Mouse (Mus musculus): Measurements from ENCODE around the gene Mapkbp1. TPM values are rescaled to one million over a fixed set of nuclear protein-coding genes. Genes with fewer than 3 reads are reported as not detected.

The Mapkbp1 gene
- total and polyA plus RNA-seq, 2 experiments from 2014 or later: 5.5 to 41.3 TPM

- no peaks in the 10 kb centered on the region for H3K4me1 ChIP-seq (ENCODE audit: insufficient read depth, low read length)
- H3K36me3 ChIP-seq (ENCODE audit: insufficient read depth, low read length): no peaks in the 10 kb centered on the region
- TF ChIP-seq CTCF (IDR thresholded peaks at IDR 0.05; ENCODE audit: low read depth): no peak
- H3K4me2 ChIP-seq (ENCODE audit: low read depth, low read length): no peak overlapping the region
- no peak overlapping the region for H3K9ac ChIP-seq (replicated peaks; ENCODE audit: low read length)
- WGBS: 91% methylated on average over 10 of the region's 10 CpGs
- H3K27me3 ChIP-seq (ENCODE audit: insufficient read depth, low read length): no peaks in the 10 kb centered on the region
- H3K27ac ChIP-seq: no peak overlapping the region
- H3K9me3 ChIP-seq (ENCODE audit: low read length): no peaks in the 10 kb centered on the region
- DNase-seq (ENCODE audit: low spot score): no peak
- no peak overlapping the region for H3K4me3 ChIP-seq (ENCODE audit: low read length)
- ATAC-seq: no peak
Measured at GRCm38 (mm10) chr2:120065243-120065642, 92.7 kb downstream of the Mapkbp1 start.

- no peaks in the 10 kb centered on the region for H3K4me1 ChIP-seq (ENCODE audit: insufficient read depth, low read length)
- no peaks in the 10 kb centered on the region for H3K27me3 ChIP-seq (ENCODE audit: insufficient read depth, low read length)
- H3K36me3 ChIP-seq (ENCODE audit: insufficient read depth, low read length): no peaks in the 10 kb centered on the region
- no peak overlapping the region for H3K9ac ChIP-seq (replicated peaks; ENCODE audit: low read length)
- DNase-seq (ENCODE audit: low spot score): no peak
- no peak for ATAC-seq
- no peak overlapping the region for H3K4me2 ChIP-seq (ENCODE audit: low read depth, low read length)
- 71% methylated on average over 3 of the region's 3 CpGs for WGBS
- no peaks in the 10 kb centered on the region for H3K9me3 ChIP-seq (ENCODE audit: low read length)
- no peak overlapping the region for H3K4me3 ChIP-seq (ENCODE audit: low read length)
- H3K27ac ChIP-seq: no peak overlapping the region
- no peak for TF ChIP-seq CTCF (IDR thresholded peaks at IDR 0.05; ENCODE audit: low read depth)
Measured at GRCm38 (mm10) chr2:120066224-120066623, 93.7 kb downstream of the Mapkbp1 start.

GRCm38 (mm10) chr2:120068555-120069465 is 96.3 kb downstream of the Mapkbp1 start:
- no peaks in the 10 kb centered on the region for H3K27me3 ChIP-seq (ENCODE audit: insufficient read depth, low read length)
- peak; percentile 80 for TF ChIP-seq CTCF (IDR thresholded peaks at IDR 0.05; ENCODE audit: low read depth)
- H3K4me3 ChIP-seq (ENCODE audit: low read length): no peak overlapping the region
- ATAC-seq (peak; percentile 62), DNase-seq (ENCODE audit: low spot score) (peak; percentile 58)
- no peak overlapping the region for H3K27ac ChIP-seq
- WGBS: 44% methylated on average over 16 of the region's 16 CpGs
- H3K4me1 ChIP-seq (ENCODE audit: insufficient read depth, low read length): no peaks in the 10 kb centered on the region
- no peaks in the 10 kb centered on the region for H3K9me3 ChIP-seq (ENCODE audit: low read length)
- no peaks in the 10 kb centered on the region for H3K36me3 ChIP-seq (ENCODE audit: insufficient read depth, low read length)
- H3K4me2 ChIP-seq (ENCODE audit: low read depth, low read length): no peak overlapping the region
- no peak overlapping the region for H3K9ac ChIP-seq (replicated peaks; ENCODE audit: low read length)

- DNase-seq (ENCODE audit: low spot score) (no peak), ATAC-seq (no peak)
- Histone ChIP-seq H3K4me2 (ENCODE audit: low read depth, low read length) (no peak overlapping the region), H3K27ac (no peak overlapping the region), H3K27me3 (ENCODE audit: insufficient read depth, low read length) (no peaks in the 10 kb centered on the region), H3K9me3 (ENCODE audit: low read length) (no peaks in the 10 kb centered on the region), H3K4me3 (ENCODE audit: low read length) (no peak overlapping the region), H3K4me1 (ENCODE audit: insufficient read depth, low read length) (no peaks in the 10 kb centered on the region), H3K36me3 (ENCODE audit: insufficient read depth, low read length) (no peaks in the 10 kb centered on the region), H3K9ac (replicated peaks; ENCODE audit: low read length) (no peak overlapping the region)
- WGBS: 55% methylated on average over 8 of the region's 8 CpGs
- TF ChIP-seq CTCF (IDR thresholded peaks at IDR 0.05; ENCODE audit: low read depth): no peak
Measured at GRCm38 (mm10) chr2:120069466-120069990, 97.0 kb downstream of the Mapkbp1 start.

DNA sequence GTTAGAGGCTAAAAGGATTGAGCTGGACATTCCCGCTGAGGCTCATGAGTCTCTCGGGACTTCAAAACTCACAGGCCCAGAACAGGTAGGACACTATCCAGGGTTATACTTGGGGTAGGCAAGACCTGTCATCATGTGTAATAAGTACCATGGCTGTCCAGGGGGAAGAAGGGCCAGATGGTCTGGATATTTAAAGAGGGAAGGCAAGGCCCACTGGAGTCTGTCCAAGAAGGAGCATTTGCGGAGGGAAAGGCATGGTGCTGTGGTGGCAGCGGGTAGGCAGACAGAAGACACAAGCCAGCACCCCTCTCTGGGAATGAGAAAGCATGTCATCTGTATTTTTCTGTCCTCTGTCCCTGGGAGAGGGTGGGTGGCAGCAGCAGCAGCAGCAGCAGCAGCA is 101.6 kb downstream of the Mapkbp1 start:
- ATAC-seq: no peak
- DNase-seq (ENCODE audit: low spot score): peak; percentile 27
- peaks cover 8% of the 10 kb centered on the region; the same call in 1 of the 2 replicates for H3K27me3 ChIP-seq (ENCODE audit: insufficient read depth, low read length)
- WGBS: 71% methylated on average over 4 of the region's 4 CpGs
- no peak overlapping the region for H3K4me2 ChIP-seq (ENCODE audit: low read depth, low read length)
- H3K36me3 ChIP-seq (ENCODE audit: insufficient read depth, low read length): no peaks in the 10 kb centered on the region
- no peak overlapping the region for H3K9ac ChIP-seq (replicated peaks; ENCODE audit: low read length)
- H3K9me3 ChIP-seq (ENCODE audit: low read length): no peaks in the 10 kb centered on the region
- no peak for TF ChIP-seq CTCF (IDR thresholded peaks at IDR 0.05; ENCODE audit: low read depth)
- H3K4me1 ChIP-seq (ENCODE audit: insufficient read depth, low read length): no peaks in the 10 kb centered on the region
- H3K27ac ChIP-seq: no peak overlapping the region
- H3K4me3 ChIP-seq (ENCODE audit: low read length): no peak overlapping the region

GRCm38 (mm10) chr2:120076076-120076705 is 103.7 kb downstream of the Mapkbp1 start:
- DNase-seq (ENCODE audit: low spot score) (peak; percentile 71), ATAC-seq (peak; percentile 80)
- Histone ChIP-seq H3K4me1 (ENCODE audit: insufficient read depth, low read length) (no peaks in the 10 kb centered on the region), H3K36me3 (ENCODE audit: insufficient read depth, low read length) (no peaks in the 10 kb centered on the region), H3K27ac (no peak overlapping the region), H3K27me3 (ENCODE audit: insufficient read depth, low read length) (peaks cover 8% of the 10 kb centered on the region; the same call in 1 of the 2 replicates), H3K4me3 (ENCODE audit: low read length) (peak overlapping the region; percentile 37), H3K4me2 (ENCODE audit: low read depth, low read length) (peak overlapping the region; percentile 62), H3K9ac (replicated peaks; ENCODE audit: low read length) (0 out of 2 replicates have a peak overlapping the region, but pooled peaks have one; percentile 13), H3K9me3 (ENCODE audit: low read length) (no peaks in the 10 kb centered on the region)
- TF ChIP-seq CTCF (IDR thresholded peaks at IDR 0.05; ENCODE audit: low read depth): peak; percentile 73
- WGBS: under 1% methylated on average over 36 of the region's 36 CpGs

Small RNAs within 50 kb of the gene (microRNA-seq; reads per million reads assigned to microRNA genes)
- 0 to 0.18 reads per million in 2 experiments for gene Mir7665

Other genes starting within 250 kb of the Mapkbp1 start
- 5.8 and 8.5 TPM in 2 replicates for gene Itpka, start 230.4 kb upstream of the Mapkbp1 start, total RNA-seq (2014; rRNA removed)
- 3.3 and 3.5 TPM in 2 replicates for gene Itpka, start 230.4 kb upstream of the Mapkbp1 start, polyA plus RNA-seq (2015; fragmentation: Nextera tagmentation; extraction: Ambion mirVana)
- 5.8 and 8.5 TPM in 2 replicates for gene Ltk, start 212.3 kb upstream of the Mapkbp1 start, total RNA-seq (2014; rRNA removed)
- 2.0 TPM in 2 replicates for gene Ltk, start 212.3 kb upstream of the Mapkbp1 start, polyA plus RNA-seq (2015; fragmentation: Nextera tagmentation; extraction: Ambion mirVana)
- gene Rpap1, start 185.2 kb upstream of the Mapkbp1 start, total RNA-seq (2014; rRNA removed): 19.6 and 22.5 TPM in 2 replicates
- 11.2 and 11.9 TPM in 2 replicates for gene Rpap1, start 185.2 kb upstream of the Mapkbp1 start, polyA plus RNA-seq (2015; fragmentation: Nextera tagmentation; extraction: Ambion mirVana)
- gene Tyro3, start 175.0 kb upstream of the Mapkbp1 start, total RNA-seq (2014; rRNA removed): 85.8 and 98.9 TPM in 2 replicates
- gene Tyro3, start 175.0 kb upstream of the Mapkbp1 start, polyA plus RNA-seq (2015; fragmentation: Nextera tagmentation; extraction: Ambion mirVana): 26.5 and 26.6 TPM in 2 replicates
- gene Mga, start 75.5 kb upstream of the Mapkbp1 start, total RNA-seq (2014; rRNA removed): 76.4 and 77.9 TPM in 2 replicates
- 11.4 and 12.6 TPM in 2 replicates for gene Mga, start 75.5 kb upstream of the Mapkbp1 start, polyA plus RNA-seq (2015; fragmentation: Nextera tagmentation; extraction: Ambion mirVana)
- gene Jmjd7, start 54.8 kb downstream of the Mapkbp1 start, total RNA-seq (2014; rRNA removed): 16.3 and 18.7 TPM in 2 replicates
- gene Jmjd7, start 54.8 kb downstream of the Mapkbp1 start, polyA plus RNA-seq (2015; fragmentation: Nextera tagmentation; extraction: Ambion mirVana): 20.0 and 20.3 TPM in 2 replicates
- gene Gm28042, start 54.8 kb downstream of the Mapkbp1 start, total RNA-seq (2014; rRNA removed): 2.9 and 6.8 TPM in 2 replicates
- 1.3 and 1.8 TPM in 2 replicates for gene Gm28042, start 54.8 kb downstream of the Mapkbp1 start, polyA plus RNA-seq (2015; fragmentation: Nextera tagmentation; extraction: Ambion mirVana)
- gene Pla2g4b, start 60.7 kb downstream of the Mapkbp1 start, total RNA-seq (2014; rRNA removed): 5.5 and 12.3 TPM in 2 replicates
- gene Pla2g4b, start 60.7 kb downstream of the Mapkbp1 start, polyA plus RNA-seq (2015; fragmentation: Nextera tagmentation; extraction: Ambion mirVana): 0.30 and 0.33 TPM in 2 replicates
- 6.3 and 7.1 TPM in 2 replicates for gene Ehd4, start 181.9 kb downstream of the Mapkbp1 start, total RNA-seq (2014; rRNA removed)
- gene Ehd4, start 181.9 kb downstream of the Mapkbp1 start, polyA plus RNA-seq (2015; fragmentation: Nextera tagmentation; extraction: Ambion mirVana): 24.6 and 25.2 TPM in 2 replicates